Mouse (Mus musculus) embryonic facial prominence, embryonic 12.5 days (tissue): ENCODE data around the gene Slc9a1. TPM values are rescaled to one million over a fixed set of nuclear protein-coding genes. Genes with fewer than 3 reads are reported as not detected.

Experiments
- ATAC-seq: fragments of 200-750 bp; cut with Nextera tagmentation; 2 replicates; pipeline ENCODE4 v1.8.0; 2017; ENCODE audit not compliant: insufficient number of reproducible peaks, insufficient read depth, low FRiP score, low TSS enrichment
- H3K27ac ChIP-seq: fragments of 300-500 bp; sonication (generic); 2 replicates; pipeline ENCODE4 v1.5.1; 2016; ENCODE audit warnings: mild to moderate bottlenecking
- H3K27me3 ChIP-seq: fragments of 300-500 bp; sonication (generic); 2 replicates; pipeline ENCODE4 v1.6.1; 2016; ENCODE audit warnings: mild to moderate bottlenecking, moderate library complexity
- H3K36me3 ChIP-seq: fragments of 300-500 bp; sonication (generic); 2 replicates; pipeline ENCODE4 v1.6.1; 2016; ENCODE audit warnings: mild to moderate bottlenecking
- H3K4me1 ChIP-seq: fragments of 300-500 bp; sonication (generic); 2 replicates; pipeline ENCODE4 v1.6.1; 2016
- H3K4me2 ChIP-seq: fragments of 300-500 bp; sonication (generic); replicated peaks from 2 replicates; pipeline ENCODE4 v1.6.1; 2016; ENCODE audit warnings: mild to moderate bottlenecking, moderate library complexity
- H3K4me3 ChIP-seq: fragments of 300-500 bp; sonication (generic); 2 replicates; pipeline ENCODE4 v1.5.1; 2016; ENCODE audit warnings: mild to moderate bottlenecking
- H3K9ac ChIP-seq: fragments of 300-500 bp; sonication (generic); 2 replicates; pipeline ENCODE4 v1.6.1; 2016; ENCODE audit warnings: mild to moderate bottlenecking, moderate library complexity
- H3K9me3 ChIP-seq: fragments of 300-500 bp; sonication (generic); 2 replicates; pipeline ENCODE4 v1.6.1; 2016; ENCODE audit warnings: mild to moderate bottlenecking, moderate library complexity
- WGBS: fragments of 180-500 bp; shearing (Covaris S2); methylation state at CpG from one replicate; pipeline ENCODE4 v1.1.7; 2016; 5-methylcytosine and 5-hydroxymethylcytosine counted together
- polyA plus RNA-seq: library from polyadenylated mRNA; unstranded; fragments of >200 nt; fragmentation: Nextera tagmentation; extraction: Ambion mirVana; gene quantifications from 2 replicates; pipeline ENCODE4 v1.2.1, GENCODE M21; 2016

Slc9a1 gene
- polyA plus RNA-seq, 1 experiment from 2014 or later, result 7.9 TPM

DNA sequence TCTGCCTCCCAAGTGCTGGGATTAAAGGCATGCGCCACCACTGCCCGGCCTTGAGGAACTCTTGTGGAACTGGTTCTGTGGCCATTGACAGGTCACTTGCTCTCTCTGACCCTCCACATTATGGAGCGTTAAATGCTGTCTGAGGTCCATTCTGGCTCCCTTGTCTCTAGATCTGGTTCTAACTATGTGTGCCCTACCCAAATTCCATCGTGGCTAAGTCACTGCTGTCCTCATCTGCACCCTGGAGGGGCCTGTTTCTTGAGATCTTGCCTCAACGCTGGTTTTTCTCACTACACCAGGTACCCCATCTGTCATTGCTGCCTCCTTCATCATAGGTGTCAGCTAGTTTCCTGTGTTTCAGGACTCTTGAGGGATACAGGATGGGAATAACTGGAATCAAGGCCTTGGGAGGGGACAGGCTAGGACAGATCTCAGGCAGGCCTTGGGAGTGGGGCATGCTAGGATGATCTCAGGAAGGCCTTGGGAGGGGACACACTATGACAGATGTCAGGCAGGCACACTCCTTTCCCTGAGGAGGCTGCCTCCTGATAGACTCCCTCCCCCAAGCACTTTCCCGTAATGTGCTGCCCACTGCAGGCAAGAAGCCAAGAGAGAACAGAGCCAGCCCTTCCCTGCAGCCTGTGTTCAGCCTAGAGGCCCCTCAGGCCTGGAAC, 37.7 kb downstream of the Slc9a1 start:
- Histone ChIP-seq H3K4me2 (no peak overlapping the region), H3K4me1 (peaks cover 17% of the 10 kb centered on the region), H3K9ac (no peak overlapping the region), H3K27me3 (no peaks in the 10 kb centered on the region), H3K4me3 (no peak overlapping the region), H3K36me3 (0 out of 2 replicates have a peak, but pooled peaks cover 5% of the 10 kb centered on the region), H3K27ac (no peak overlapping the region; the same call in 1 of the 2 replicates), H3K9me3 (no peaks in the 10 kb centered on the region)
- no peak for ATAC-seq
- WGBS, result 63% methylated on average over 6 of the region's 6 CpGs

DNA sequence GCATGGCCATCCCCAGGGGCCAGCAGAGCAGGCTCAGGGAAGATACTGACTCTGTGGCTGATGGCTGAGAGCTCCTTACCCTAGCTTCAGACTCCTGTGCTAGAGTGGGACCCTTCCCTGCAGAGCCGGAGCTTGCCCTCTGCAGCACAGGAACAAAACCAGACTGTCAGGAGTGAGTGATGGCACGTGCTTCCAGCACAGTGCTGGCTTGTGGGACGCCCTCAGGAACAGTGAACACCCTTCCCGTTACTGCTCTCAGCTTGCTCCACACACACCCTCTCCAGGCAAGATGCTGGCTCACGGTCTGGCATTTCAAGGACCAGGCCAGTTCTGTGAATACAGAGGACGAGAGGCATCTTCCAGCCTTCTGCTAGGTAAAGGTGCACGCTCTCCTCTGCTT, 38.5 kb downstream of the Slc9a1 start:
- Histone ChIP-seq H3K36me3 (0 out of 2 replicates have a peak, but pooled peaks cover 7% of the 10 kb centered on the region), H3K27ac (no peak overlapping the region), H3K9ac (no peak overlapping the region), H3K27me3 (no peaks in the 10 kb centered on the region), H3K4me2 (no peak overlapping the region), H3K9me3 (no peaks in the 10 kb centered on the region), H3K4me1 (peaks cover 17% of the 10 kb centered on the region), H3K4me3 (no peak overlapping the region)
- ATAC-seq, result no peak; the same call in 1 of the 2 replicates
- 62% methylated on average over 7 of the region's 7 CpGs for WGBS

DNA sequence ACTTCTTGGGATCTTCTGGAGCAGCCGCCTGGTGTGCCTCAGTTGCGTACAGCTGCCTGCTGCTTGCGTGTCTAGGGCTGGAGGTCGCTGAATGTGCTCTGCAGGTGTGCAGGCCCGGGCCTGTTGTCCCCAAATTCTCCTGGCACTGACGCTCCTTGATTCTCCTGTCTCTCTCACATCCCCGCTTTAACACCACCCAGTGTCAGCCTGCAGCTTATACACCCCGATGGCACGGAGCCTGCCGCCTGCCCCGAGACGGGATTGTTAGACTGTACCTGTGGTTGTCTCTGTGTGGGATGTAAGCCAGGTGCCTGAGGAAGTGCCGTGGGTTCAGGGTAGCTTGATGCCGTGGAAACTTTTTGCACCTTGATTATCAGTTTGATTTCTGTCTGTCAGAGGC, 41.5 kb downstream of the Slc9a1 start:
- no peak overlapping the region for H3K27ac ChIP-seq
- H3K9ac ChIP-seq, result no peak overlapping the region
- no peak overlapping the region for H3K4me3 ChIP-seq
- ATAC-seq, result no peak
- 78% methylated on average over 14 of the region's 14 CpGs for WGBS
- peaks cover 20% of the 10 kb centered on the region; the same call in 1 of the 2 replicates for H3K36me3 ChIP-seq
- H3K4me2 ChIP-seq, result no peak overlapping the region
- no peaks in the 10 kb centered on the region for H3K27me3 ChIP-seq
- H3K9me3 ChIP-seq, result no peaks in the 10 kb centered on the region
- H3K4me1 ChIP-seq, result peaks cover 17% of the 10 kb centered on the region

DNA sequence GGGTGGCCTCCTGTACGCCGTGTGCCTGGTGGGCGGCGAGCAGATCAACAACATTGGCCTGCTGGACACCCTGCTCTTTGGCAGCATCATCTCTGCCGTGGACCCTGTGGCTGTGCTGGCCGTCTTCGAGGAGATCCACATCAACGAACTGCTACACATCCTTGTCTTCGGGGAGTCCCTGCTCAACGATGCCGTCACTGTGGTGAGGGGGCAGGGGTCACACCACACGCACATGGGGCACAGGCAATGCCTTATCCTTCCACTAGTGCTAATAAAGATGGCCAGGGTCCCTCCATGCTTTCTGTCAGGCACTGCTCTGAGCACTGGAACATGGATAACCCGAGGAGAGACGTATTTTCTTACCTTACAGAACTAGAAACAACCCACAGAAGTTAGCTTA, 42.6 kb downstream of the Slc9a1 start:
- Histone ChIP-seq H3K4me1 (peaks cover 10% of the 10 kb centered on the region), H3K9me3 (no peaks in the 10 kb centered on the region), H3K27me3 (no peaks in the 10 kb centered on the region), H3K27ac (no peak overlapping the region), H3K4me2 (no peak overlapping the region), H3K36me3 (peaks cover 23% of the 10 kb centered on the region; the same call in 1 of the 2 replicates), H3K4me3 (no peak overlapping the region), H3K9ac (no peak overlapping the region)
- no peak for ATAC-seq
- WGBS, result 88% methylated on average over 14 of the region's 14 CpGs

DNA sequence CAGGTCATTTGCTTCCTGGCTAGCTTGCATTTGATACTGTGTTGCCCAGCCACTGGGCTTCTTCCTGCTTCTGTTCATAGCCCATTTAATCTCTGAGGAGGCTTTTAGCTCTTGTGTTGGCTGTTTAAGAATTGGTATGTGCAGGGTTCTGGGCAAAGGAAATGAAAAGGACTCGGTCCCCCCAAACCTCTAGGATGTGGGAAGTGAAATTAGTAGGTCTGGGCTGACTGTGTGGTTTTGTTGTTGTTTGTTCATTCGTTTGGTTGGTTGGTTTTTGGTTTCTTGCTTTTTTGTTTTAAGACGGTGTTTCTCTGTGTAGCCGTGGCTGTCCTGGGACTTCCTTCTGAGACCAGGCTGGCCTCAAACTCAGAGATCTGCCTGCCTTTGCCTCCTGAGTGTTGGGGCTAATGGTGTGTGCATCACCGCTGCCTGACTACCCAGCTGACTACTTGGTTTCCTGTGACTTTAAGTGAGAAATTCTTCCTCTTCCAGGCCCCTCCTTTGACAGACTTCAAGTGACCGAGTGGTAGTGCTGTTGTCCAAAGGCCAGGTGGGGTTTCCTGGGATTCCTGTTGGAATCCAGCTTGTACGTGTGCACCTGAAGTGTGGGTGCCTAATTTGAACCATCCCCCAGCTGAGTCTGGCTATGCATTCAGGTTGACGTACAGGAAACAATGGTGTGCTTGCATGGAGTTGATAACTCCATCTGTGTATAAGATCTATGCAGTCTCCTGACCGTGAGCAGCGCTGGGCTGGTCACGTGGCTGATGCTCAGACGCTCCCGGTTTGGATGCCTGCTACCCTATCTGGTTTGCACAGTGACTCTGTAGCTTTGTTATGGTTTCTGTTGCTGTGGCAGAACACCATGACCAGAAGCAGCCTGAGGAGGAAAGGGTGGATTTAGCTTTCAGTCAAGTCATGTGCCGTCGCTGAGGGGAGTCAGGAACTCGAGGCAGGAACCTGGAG, 43.4 kb downstream of the Slc9a1 start:
- H3K4me1 ChIP-seq, result peaks cover 3% of the 10 kb centered on the region
- no peak overlapping the region for H3K9ac ChIP-seq
- 84% methylated on average over 16 of the region's 16 CpGs for WGBS
- H3K4me2 ChIP-seq, result no peak overlapping the region
- peaks cover 30% of the 10 kb centered on the region for H3K36me3 ChIP-seq
- ATAC-seq, result no peak
- H3K4me3 ChIP-seq, result no peak overlapping the region
- no peak overlapping the region for H3K27ac ChIP-seq
- no peaks in the 10 kb centered on the region for H3K9me3 ChIP-seq
- no peaks in the 10 kb centered on the region for H3K27me3 ChIP-seq

DNA sequence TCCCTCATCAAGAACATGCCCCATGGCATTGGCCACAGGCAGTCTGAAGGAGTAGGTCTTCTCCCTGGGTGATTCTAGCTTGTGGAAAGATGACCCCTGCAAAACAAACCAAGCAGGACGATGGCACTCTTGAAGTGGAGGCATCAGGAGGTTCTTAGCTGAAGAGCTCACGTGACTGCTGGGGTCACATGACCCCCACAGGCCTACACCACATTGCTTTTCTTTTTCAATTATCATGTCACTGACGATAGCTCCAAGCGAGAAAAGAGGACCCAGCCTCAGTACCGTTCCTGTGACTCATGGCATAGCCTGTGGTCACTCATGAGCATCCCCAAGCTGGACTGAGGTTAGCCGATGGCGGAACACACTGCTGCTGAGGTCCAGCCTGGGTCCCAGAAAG, 44.1 kb downstream of the Slc9a1 start:
- Histone ChIP-seq H3K27me3 (no peaks in the 10 kb centered on the region), H3K36me3 (peaks cover 38% of the 10 kb centered on the region), H3K9ac (no peak overlapping the region), H3K9me3 (no peaks in the 10 kb centered on the region), H3K4me1 (no peaks in the 10 kb centered on the region), H3K4me3 (no peak overlapping the region), H3K4me2 (no peak overlapping the region), H3K27ac (no peak overlapping the region)
- 89% methylated on average over 7 of the region's 7 CpGs for WGBS
- no peak for ATAC-seq

DNA sequence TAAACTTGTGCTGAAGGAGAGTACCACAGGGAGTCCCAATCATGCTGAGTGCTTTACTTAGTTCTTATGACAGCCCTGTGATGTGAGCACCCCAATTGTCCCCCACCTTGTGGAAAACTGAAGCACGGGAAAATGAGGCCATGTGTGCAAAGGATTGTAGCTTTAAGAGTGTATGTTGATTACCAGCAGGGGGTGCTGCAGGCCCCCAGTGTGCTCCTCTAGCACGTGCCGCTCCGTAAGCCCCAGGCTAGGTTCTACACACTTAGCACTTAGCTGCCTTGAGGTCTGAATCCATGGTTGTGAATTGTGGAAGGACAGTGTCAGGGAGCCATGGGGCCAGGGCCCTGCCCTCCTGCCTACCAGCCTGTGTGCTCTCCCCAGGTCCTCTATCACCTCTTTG, 45.4 kb downstream of the Slc9a1 start:
- Histone ChIP-seq H3K27me3 (no peaks in the 10 kb centered on the region), H3K9me3 (no peaks in the 10 kb centered on the region), H3K4me2 (no peak overlapping the region), H3K36me3 (peaks cover 40% of the 10 kb centered on the region), H3K4me1 (no peaks in the 10 kb centered on the region), H3K27ac (no peak overlapping the region), H3K4me3 (no peak overlapping the region), H3K9ac (no peak overlapping the region)
- WGBS, result 71% methylated on average over 4 of the region's 4 CpGs
- no peak for ATAC-seq

DNA sequence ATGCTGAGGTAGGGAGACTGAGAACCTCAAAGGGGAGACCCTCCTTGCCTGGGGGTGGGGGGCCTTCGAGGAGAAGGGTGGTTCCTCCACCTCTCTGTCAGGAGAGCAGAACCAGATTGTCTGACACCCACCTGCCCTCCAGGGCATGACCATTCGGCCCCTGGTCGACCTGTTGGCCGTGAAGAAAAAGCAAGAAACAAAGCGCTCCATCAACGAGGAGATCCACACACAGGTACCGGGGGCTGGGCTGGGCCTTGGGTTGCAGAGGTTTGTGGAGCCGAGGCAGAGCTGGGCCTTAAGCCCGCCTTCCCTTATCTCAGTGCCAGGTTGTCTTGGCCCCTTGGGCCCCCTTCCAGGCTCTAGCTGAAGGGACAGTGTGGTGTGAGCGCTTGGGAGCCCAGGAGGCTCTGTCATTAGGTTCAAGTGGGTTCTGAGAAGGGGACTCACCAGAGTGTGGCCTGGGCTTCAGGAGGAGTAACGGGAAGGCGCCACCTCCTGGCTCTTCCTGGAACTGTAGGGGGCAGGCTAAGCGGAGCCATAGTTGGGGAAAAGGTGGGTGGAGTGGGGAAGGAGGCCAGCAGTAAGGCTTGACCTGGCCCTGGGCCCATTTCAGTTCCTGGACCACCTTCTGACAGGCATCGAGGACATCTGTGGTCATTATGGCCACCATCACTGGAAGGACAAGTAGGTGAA, 50.0 kb downstream of the Slc9a1 start:
- 64% methylated on average over 14 of the region's 14 CpGs for WGBS
- no peak overlapping the region for H3K27ac ChIP-seq
- H3K27me3 ChIP-seq, result no peaks in the 10 kb centered on the region
- H3K36me3 ChIP-seq, result peaks cover 51% of the 10 kb centered on the region
- H3K4me2 ChIP-seq, result no peak overlapping the region
- H3K9ac ChIP-seq, result no peak overlapping the region
- no peaks in the 10 kb centered on the region for H3K4me1 ChIP-seq
- no peaks in the 10 kb centered on the region for H3K9me3 ChIP-seq
- no peak overlapping the region for H3K4me3 ChIP-seq
- no peak for ATAC-seq

DNA sequence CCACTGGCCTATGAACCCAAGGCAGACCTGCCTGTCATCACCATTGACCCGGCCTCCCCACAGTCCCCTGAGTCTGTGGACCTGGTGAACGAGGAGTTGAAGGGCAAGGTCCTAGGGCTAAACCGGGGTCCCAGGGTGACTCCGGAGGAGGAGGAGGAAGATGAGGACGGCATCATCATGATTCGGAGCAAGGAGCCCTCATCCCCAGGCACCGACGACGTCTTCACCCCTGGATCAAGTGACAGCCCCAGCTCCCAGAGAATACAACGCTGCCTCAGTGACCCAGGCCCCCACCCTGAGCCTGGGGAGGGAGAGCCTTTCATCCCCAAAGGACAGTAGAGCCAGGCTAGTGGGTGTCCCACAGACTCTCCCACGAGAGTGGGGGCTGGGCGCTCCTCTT, 52.5 kb downstream of the Slc9a1 start:
- Histone ChIP-seq H3K27ac (no peak overlapping the region), H3K27me3 (no peaks in the 10 kb centered on the region), H3K9me3 (no peaks in the 10 kb centered on the region), H3K4me2 (no peak overlapping the region), H3K4me1 (peaks cover 8% of the 10 kb centered on the region), H3K36me3 (peaks cover 45% of the 10 kb centered on the region), H3K9ac (no peak overlapping the region), H3K4me3 (no peak overlapping the region)
- no peak for ATAC-seq
- WGBS, result 88% methylated on average over 12 of the region's 12 CpGs

DNA sequence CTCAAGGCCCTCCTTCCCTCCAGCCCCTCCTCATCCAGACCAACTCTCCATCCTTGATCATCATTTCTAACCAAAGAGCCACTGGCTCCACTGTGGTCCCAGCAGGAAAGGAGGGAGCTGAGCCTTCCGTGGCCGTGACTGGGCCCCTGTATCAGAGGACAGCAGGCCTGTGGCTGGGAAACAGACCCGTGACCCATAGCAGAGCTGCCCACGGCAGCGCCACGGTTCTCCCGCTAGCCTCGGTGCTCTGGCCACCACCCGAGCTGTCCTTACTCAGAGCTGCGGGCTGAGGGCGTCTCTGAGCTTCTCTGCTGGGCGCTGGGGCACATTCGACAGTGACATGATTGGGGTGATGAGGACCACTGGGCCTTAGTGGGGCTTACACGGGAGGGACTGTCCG, 53.1 kb downstream of the Slc9a1 start:
- Histone ChIP-seq H3K4me2 (no peak overlapping the region), H3K27me3 (no peaks in the 10 kb centered on the region), H3K9ac (no peak overlapping the region), H3K4me3 (no peak overlapping the region), H3K9me3 (no peaks in the 10 kb centered on the region), H3K4me1 (peaks cover 14% of the 10 kb centered on the region), H3K36me3 (peaks cover 40% of the 10 kb centered on the region), H3K27ac (no peak overlapping the region)
- WGBS, result 82% methylated on average over 15 of the region's 15 CpGs
- no peak for ATAC-seq

DNA sequence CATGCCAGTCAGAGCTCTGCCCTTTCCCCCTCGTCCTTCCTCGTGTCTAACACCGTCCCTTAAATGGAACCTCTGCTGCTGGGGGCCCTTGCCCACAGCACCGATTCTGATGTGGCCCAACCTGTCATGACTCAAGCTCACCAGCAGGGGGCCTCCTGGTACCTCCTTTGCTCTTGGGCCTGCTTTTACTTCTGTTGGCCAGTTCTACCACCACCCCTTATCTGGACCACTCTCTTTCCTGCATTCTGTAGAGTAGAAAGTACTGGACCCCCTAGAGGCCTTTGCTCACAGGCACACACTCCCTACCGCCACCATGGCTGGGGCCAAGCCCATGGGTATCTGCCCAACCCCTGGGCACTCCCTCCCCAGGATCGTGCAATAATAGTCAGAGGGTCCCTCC, 53.6 kb downstream of the Slc9a1 start:
- Histone ChIP-seq H3K4me3 (no peak overlapping the region), H3K9ac (no peak overlapping the region), H3K27ac (no peak overlapping the region), H3K9me3 (no peaks in the 10 kb centered on the region), H3K4me2 (no peak overlapping the region), H3K27me3 (no peaks in the 10 kb centered on the region), H3K36me3 (peaks cover 35% of the 10 kb centered on the region), H3K4me1 (peaks cover 14% of the 10 kb centered on the region)
- ATAC-seq, result no peak
- 46% methylated on average over 6 of the region's 6 CpGs for WGBS
